Mouse (Mus musculus): ENCODE results near the gene Rad9b. TPM values are rescaled to one million over a fixed set of nuclear protein-coding genes. Genes with fewer than 3 reads are reported as not detected.
A peak's percentile ranks its signal among the peaks of the same experiment; 100 is the strongest.

Gene Rad9b
- polyA plus RNA-seq, 1 experiment from 2014 or later, result 11.0 TPM

DNA sequence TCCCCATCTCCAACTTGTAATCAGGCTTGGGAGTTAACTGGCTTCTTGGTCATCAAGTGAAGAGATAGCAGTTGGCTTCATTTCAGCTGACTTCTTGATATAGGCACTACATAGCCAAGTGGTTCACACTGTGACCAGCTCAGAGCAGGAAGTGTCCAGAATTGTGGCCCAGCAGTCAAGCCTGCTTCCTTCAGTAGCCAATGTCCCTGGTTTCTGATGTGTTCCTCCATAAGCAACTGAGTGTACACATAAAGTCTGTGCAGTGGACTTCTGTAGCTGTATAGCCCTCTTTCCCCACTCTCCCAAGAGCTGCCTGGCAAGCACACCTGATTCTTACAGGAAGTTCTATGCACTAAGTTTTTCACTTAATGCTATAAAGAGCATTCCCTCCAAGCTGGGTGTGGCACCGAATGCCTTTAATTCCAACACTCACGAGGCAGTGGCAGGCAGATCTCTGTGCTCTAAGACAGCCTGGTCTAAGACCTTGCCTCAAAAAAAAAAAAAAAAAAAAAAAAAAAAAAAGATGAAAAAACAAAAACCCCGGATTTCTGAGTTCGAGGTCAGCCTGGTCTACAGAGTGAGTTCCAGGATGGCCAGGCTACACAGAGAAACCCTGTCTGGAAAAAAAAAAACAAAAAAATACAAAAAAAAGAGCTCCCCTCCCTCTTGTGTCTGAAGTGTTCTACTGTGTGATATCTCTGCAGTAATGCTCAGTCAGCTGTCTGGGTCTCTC lies 23.2 kb upstream of the Rad9b start:
- Histone ChIP-seq H3K4me2 (ENCODE audit: low read depth, low read length) (no peak overlapping the region), H3K36me3 (ENCODE audit: control insufficient read depth, insufficient read depth) (peaks cover 14% of the 10 kb centered on the region), H3K4me3 (ENCODE audit: low read length) (no peak overlapping the region), H3K27me3 (ENCODE audit: control insufficient read depth, insufficient read depth, low read length) (no peaks in the 10 kb centered on the region), H3K9ac (ENCODE audit: low read length) (no peak overlapping the region), H3K9me3 (replicated peaks; ENCODE audit: control insufficient read depth, low read length) (no peaks in the 10 kb centered on the region), H3K27ac (ENCODE audit: low read length) (no peak overlapping the region), H3K4me1 (ENCODE audit: control insufficient read depth, insufficient read depth, low read length) (peaks cover 8% of the 10 kb centered on the region)
- ATAC-seq (replicated peaks; ENCODE audit: extremely low read depth, insufficient read depth, low FRiP score), result no peak
- 87% methylated on average over 4 of the region's 4 CpGs for WGBS

- 6% methylated on average over 5 of the region's 5 CpGs for WGBS
- no peaks in the 10 kb centered on the region for H3K9me3 ChIP-seq (replicated peaks; ENCODE audit: control insufficient read depth, low read length)
- peak overlapping the region; percentile 87 for H3K27ac ChIP-seq (ENCODE audit: low read length)
- peaks cover 11% of the 10 kb centered on the region for H3K4me1 ChIP-seq (ENCODE audit: control insufficient read depth, insufficient read depth, low read length)
- no peaks in the 10 kb centered on the region for H3K27me3 ChIP-seq (ENCODE audit: control insufficient read depth, insufficient read depth, low read length)
- H3K9ac ChIP-seq (ENCODE audit: low read length), result peak overlapping the region; percentile 79
- H3K4me2 ChIP-seq (ENCODE audit: low read depth, low read length), result peak overlapping the region; percentile 74
- H3K36me3 ChIP-seq (ENCODE audit: control insufficient read depth, insufficient read depth), result peaks cover 7% of the 10 kb centered on the region
- peak overlapping the region; percentile 91 for H3K4me3 ChIP-seq (ENCODE audit: low read length)
- ATAC-seq (replicated peaks; ENCODE audit: extremely low read depth, insufficient read depth, low FRiP score), result no peak
Measured at GRCm38 (mm10) chr5:122372878-122373277, 18.8 kb upstream of the Rad9b start.

- peak; percentile 96 for ATAC-seq (replicated peaks; ENCODE audit: extremely low read depth, insufficient read depth, low FRiP score)
- Histone ChIP-seq H3K27me3 (ENCODE audit: control insufficient read depth, insufficient read depth, low read length) (no peaks in the 10 kb centered on the region), H3K9ac (ENCODE audit: low read length) (peak within 1 kb of the TSS; percentile 86), H3K4me1 (ENCODE audit: control insufficient read depth, insufficient read depth, low read length) (peaks cover 11% of the 10 kb centered on the region), H3K27ac (ENCODE audit: low read length) (peak within 1 kb of the TSS; percentile 97), H3K4me2 (ENCODE audit: low read depth, low read length) (peak within 1 kb of the TSS; percentile 74), H3K9me3 (replicated peaks; ENCODE audit: control insufficient read depth, low read length) (no peaks in the 10 kb centered on the region), H3K4me3 (ENCODE audit: low read length) (peak within 1 kb of the TSS; percentile 91), H3K36me3 (ENCODE audit: control insufficient read depth, insufficient read depth) (peaks cover 13% of the 10 kb centered on the region)
- WGBS, result under 1% methylated on average over 53 of the region's 53 CpGs
Measured at GRCm38 (mm10) chr5:122372192-122372769, 18.2 kb upstream of the Rad9b start, which contains the start of gene Fam216a. Fam216a (minus strand) TSS chr5:122372364.

DNA sequence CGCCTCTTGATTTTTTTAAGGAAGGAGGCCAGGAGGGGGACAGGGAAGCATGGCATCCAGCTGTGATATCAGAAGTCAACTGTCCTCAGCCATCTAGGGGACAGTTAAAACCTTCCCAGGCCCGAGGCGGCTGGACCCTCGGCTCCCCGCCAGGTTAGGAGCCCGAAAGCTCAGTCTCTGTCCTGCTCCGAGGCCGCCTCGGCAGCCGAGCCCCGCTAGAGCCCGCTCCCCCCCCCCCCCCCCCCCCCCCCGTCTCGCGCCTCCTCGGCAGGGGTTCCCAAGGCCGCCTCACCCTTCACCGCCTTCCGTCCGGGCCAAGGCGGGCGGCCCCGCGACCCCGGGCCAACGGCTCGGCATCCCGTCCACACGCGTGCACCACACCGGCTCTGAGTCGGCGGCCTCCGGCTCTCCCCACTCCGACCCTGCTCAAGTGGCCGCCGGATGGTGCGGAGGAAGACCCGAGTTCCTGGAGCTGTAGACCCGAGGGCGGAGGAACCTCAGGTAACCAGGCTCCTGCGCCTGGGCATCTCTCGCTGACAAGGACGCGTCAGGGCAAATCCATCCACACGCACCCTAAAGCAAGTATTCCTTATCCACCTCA lies 17.7 kb upstream of the Rad9b start, which contains the start of gene Gpn3:
Gene Gpn3, plus strand, starts transcription at position 286 of the 601 bp plus-strand sequence.
- peak within 1 kb of the TSS; percentile 86 for H3K9ac ChIP-seq (ENCODE audit: low read length)
- H3K27ac ChIP-seq (ENCODE audit: low read length), result peak within 1 kb of the TSS; percentile 97
- peaks cover 11% of the 10 kb centered on the region for H3K4me1 ChIP-seq (ENCODE audit: control insufficient read depth, insufficient read depth, low read length)
- H3K4me3 ChIP-seq (ENCODE audit: low read length), result peak within 1 kb of the TSS; percentile 91
- no peaks in the 10 kb centered on the region for H3K27me3 ChIP-seq (ENCODE audit: control insufficient read depth, insufficient read depth, low read length)
- peaks cover 19% of the 10 kb centered on the region for H3K36me3 ChIP-seq (ENCODE audit: control insufficient read depth, insufficient read depth)
- H3K9me3 ChIP-seq (replicated peaks; ENCODE audit: control insufficient read depth, low read length), result no peaks in the 10 kb centered on the region
- under 1% methylated on average over 38 of the region's 46 CpGs for WGBS
- peak; percentile 53 for ATAC-seq (replicated peaks; ENCODE audit: extremely low read depth, insufficient read depth, low FRiP score)
- peak within 1 kb of the TSS; percentile 74 for H3K4me2 ChIP-seq (ENCODE audit: low read depth, low read length)

DNA sequence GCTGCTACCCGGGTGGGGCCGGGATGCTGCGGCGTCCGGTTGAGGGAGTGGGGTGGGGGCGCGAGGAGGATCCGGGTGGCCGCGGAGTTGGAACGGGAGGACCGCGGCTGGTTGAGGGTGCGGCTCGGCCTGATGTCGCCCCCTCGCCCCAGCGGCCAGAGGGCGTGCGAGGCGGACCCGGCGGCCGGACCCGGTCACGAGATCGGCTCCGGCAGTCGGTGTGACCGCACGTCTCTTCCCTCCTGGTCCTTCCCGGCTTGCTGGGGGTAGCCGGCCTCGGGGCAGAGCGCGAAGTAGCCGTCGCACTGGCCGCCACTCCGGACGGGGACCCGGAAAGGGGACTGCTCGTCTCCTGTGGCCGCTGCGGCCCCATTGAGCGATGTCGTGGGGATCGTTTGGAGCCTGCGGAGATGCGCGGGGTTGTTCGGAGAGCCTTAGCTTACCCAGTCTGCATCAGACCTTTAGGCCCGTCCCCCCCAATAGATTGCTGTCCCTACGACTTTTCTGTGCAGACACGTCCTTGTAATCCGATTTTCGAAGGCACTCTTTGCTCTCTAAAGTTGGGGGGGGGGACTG lies 547 bp upstream of the Rad9b start:
- WGBS, result under 1% methylated on average over 57 of the region's 57 CpGs
- H3K27me3 ChIP-seq (ENCODE audit: control insufficient read depth, insufficient read depth, low read length), result no peaks in the 10 kb centered on the region
- H3K4me2 ChIP-seq (ENCODE audit: low read depth, low read length), result peak overlapping the region; percentile 73
- H3K4me1 ChIP-seq (ENCODE audit: control insufficient read depth, insufficient read depth, low read length), result 0 out of 2 replicates have a peak, but pooled peaks cover 2% of the 10 kb centered on the region
- H3K4me3 ChIP-seq (ENCODE audit: low read length), result peak overlapping the region; percentile 83
- peak overlapping the region; percentile 83 for H3K27ac ChIP-seq (ENCODE audit: low read length)
- ATAC-seq (replicated peaks; ENCODE audit: extremely low read depth, insufficient read depth, low FRiP score), result peak; percentile 75
- no peaks in the 10 kb centered on the region for H3K9me3 ChIP-seq (replicated peaks; ENCODE audit: control insufficient read depth, low read length)
- H3K36me3 ChIP-seq (ENCODE audit: control insufficient read depth, insufficient read depth), result no peaks in the 10 kb centered on the region
- H3K9ac ChIP-seq (ENCODE audit: low read length), result peak overlapping the region; percentile 87

DNA sequence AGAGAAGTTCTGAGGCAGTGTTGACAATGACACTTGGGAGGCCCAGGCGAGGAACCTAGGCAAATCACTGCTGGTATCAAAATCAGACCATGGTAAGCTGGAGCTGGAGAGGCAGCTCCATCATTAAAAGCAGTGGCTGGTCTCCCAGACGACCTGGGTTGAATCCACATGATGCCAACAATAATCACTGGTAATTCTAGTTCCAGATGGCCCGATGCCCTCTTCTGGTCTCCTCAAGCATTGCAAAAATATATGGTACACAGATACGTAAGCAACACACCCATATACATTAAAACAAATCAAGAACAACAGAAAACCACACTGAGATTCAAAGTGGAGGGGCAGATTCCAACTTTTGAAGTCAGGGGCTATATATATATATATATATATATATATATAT lies 8.3 kb downstream of the Rad9b start:
- no peak overlapping the region for H3K9ac ChIP-seq (ENCODE audit: low read length)
- H3K4me3 ChIP-seq (ENCODE audit: low read length), result no peak overlapping the region
- no peaks in the 10 kb centered on the region for H3K27me3 ChIP-seq (ENCODE audit: control insufficient read depth, insufficient read depth, low read length)
- no peak for ATAC-seq (replicated peaks; ENCODE audit: extremely low read depth, insufficient read depth, low FRiP score)
- 82% methylated on average over 4 of the region's 4 CpGs for WGBS
- H3K27ac ChIP-seq (ENCODE audit: low read length), result no peak overlapping the region
- peaks cover 6% of the 10 kb centered on the region for H3K9me3 ChIP-seq (replicated peaks; ENCODE audit: control insufficient read depth, low read length)
- H3K4me1 ChIP-seq (ENCODE audit: control insufficient read depth, insufficient read depth, low read length), result peaks cover 4% of the 10 kb centered on the region
- H3K36me3 ChIP-seq (ENCODE audit: control insufficient read depth, insufficient read depth), result 0 out of 2 replicates have a peak, but pooled peaks cover 6% of the 10 kb centered on the region
- H3K4me2 ChIP-seq (ENCODE audit: low read depth, low read length), result no peak overlapping the region

DNA sequence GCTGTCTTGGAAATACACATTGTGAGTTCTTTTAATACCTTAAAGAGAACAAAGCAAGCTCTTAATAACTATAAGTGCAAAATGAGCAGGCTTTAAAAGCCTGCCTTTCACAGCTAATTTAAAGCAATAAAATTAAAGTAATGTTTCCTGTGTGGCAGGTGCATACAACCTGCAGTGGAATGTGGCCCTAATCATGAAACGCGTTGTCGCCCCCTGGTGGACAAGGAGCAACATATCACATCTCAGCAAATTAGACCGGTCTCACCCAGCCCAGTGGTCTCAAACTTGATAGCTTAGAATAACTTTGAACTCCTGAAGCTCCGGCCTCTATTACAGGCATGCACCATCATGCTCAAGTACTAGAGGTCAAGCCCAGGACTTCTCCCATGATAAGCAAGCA lies 9.8 kb downstream of the Rad9b start:
- ATAC-seq (replicated peaks; ENCODE audit: extremely low read depth, insufficient read depth, low FRiP score), result 0 out of 2 replicates have a peak, but pooled peaks have one; percentile 10
- Histone ChIP-seq H3K4me3 (ENCODE audit: low read length) (no peak overlapping the region), H3K4me2 (ENCODE audit: low read depth, low read length) (no peak overlapping the region), H3K27ac (ENCODE audit: low read length) (no peak overlapping the region), H3K27me3 (ENCODE audit: control insufficient read depth, insufficient read depth, low read length) (no peaks in the 10 kb centered on the region), H3K4me1 (ENCODE audit: control insufficient read depth, insufficient read depth, low read length) (peaks cover 4% of the 10 kb centered on the region), H3K9me3 (replicated peaks; ENCODE audit: control insufficient read depth, low read length) (peaks cover 6% of the 10 kb centered on the region), H3K36me3 (ENCODE audit: control insufficient read depth, insufficient read depth) (0 out of 2 replicates have a peak, but pooled peaks cover 6% of the 10 kb centered on the region), H3K9ac (ENCODE audit: low read length) (no peak overlapping the region)
- WGBS, result 6% methylated on average over 5 of the region's 5 CpGs

GRCm38 (mm10) chr5:122343768-122344167 lies 10.3 kb downstream of the Rad9b start:
- Histone ChIP-seq H3K36me3 (ENCODE audit: control insufficient read depth, insufficient read depth) (0 out of 2 replicates have a peak, but pooled peaks cover 6% of the 10 kb centered on the region), H3K9ac (ENCODE audit: low read length) (no peak overlapping the region), H3K27ac (ENCODE audit: low read length) (no peak overlapping the region), H3K9me3 (replicated peaks; ENCODE audit: control insufficient read depth, low read length) (peaks cover 6% of the 10 kb centered on the region), H3K4me3 (ENCODE audit: low read length) (no peak overlapping the region), H3K4me1 (ENCODE audit: control insufficient read depth, insufficient read depth, low read length) (peaks cover 4% of the 10 kb centered on the region), H3K4me2 (ENCODE audit: low read depth, low read length) (no peak overlapping the region), H3K27me3 (ENCODE audit: control insufficient read depth, insufficient read depth, low read length) (no peaks in the 10 kb centered on the region)
- ATAC-seq (replicated peaks; ENCODE audit: extremely low read depth, insufficient read depth, low FRiP score), result no peak
- WGBS, result 46% methylated on average over 7 of the region's 7 CpGs
